Mouse (Mus musculus) limb, embryonic 11.5 days (tissue): ENCODE data around the gene Suox. TPM values are rescaled to one million over a fixed set of nuclear protein-coding genes. Genes with fewer than 3 reads are reported as not detected.

Experiments used
- polyA plus RNA-seq: library from polyadenylated mRNA; unstranded; fragments of >200 nt; fragmentation: Nextera tagmentation; extraction: Ambion mirVana; gene quantifications from 2 replicates; pipeline ENCODE4 v1.2.1, GENCODE M21; 2014

The Suox gene
- polyA plus RNA-seq, 1 experiment from 2014 or later = 12.2 TPM

Other genes starting within 250 kb of the Suox start
- 96.5 and 105 TPM in 2 replicates for gene Smarcc2, start 214.8 kb downstream of the Suox start, polyA plus RNA-seq
- 656 and 696 TPM in 2 replicates for gene Myl6, start 179.9 kb downstream of the Suox start, polyA plus RNA-seq
- gene Myl6b, start 175.4 kb downstream of the Suox start, polyA plus RNA-seq = 3.1 and 4.4 TPM in 2 replicates
- gene Esyt1, start 148.2 kb downstream of the Suox start, polyA plus RNA-seq = 7.6 and 8.9 TPM in 2 replicates
- 15.3 and 19.4 TPM in 2 replicates for gene Zc3h10, start 126.3 kb downstream of the Suox start, polyA plus RNA-seq
- gene Rpl41, start 124.8 kb downstream of the Suox start, polyA plus RNA-seq = 4,010 and 4,046 TPM in 2 replicates
- 274 and 289 TPM in 2 replicates for gene Pa2g4, start 108.1 kb downstream of the Suox start, polyA plus RNA-seq
- 7.6 and 8.1 TPM in 2 replicates for gene Erbb3, start 84.4 kb downstream of the Suox start, polyA plus RNA-seq
- 831 and 876 TPM in 2 replicates for gene Rps26, start 47.3 kb downstream of the Suox start, polyA plus RNA-seq
- gene Ikzf4, start 28.1 kb downstream of the Suox start, polyA plus RNA-seq = 3.2 and 3.4 TPM in 2 replicates
- 62.4 and 62.5 TPM in 2 replicates for gene Rab5b, start 22.2 kb upstream of the Suox start, polyA plus RNA-seq
- 0.34 and 0.87 TPM in 2 replicates for gene Pmel, start 30.1 kb upstream of the Suox start, polyA plus RNA-seq
- gene Cdk2, start 31.0 kb upstream of the Suox start, polyA plus RNA-seq = 151 TPM in 2 replicates
- gene Dgka, start 70.8 kb upstream of the Suox start, polyA plus RNA-seq = 5.4 and 6.5 TPM in 2 replicates
- 49.4 and 52.4 TPM in 2 replicates for gene Pym1, start 73.8 kb upstream of the Suox start, polyA plus RNA-seq
- 0.35 and 0.55 TPM in 2 replicates for gene Mmp19, start 116.8 kb upstream of the Suox start, polyA plus RNA-seq
- 33.3 and 37.8 TPM in 2 replicates for gene Dnajc14, start 130.0 kb upstream of the Suox start, polyA plus RNA-seq
- gene Tmem198b, start 130.3 kb upstream of the Suox start, polyA plus RNA-seq = 18.9 and 22.2 TPM in 2 replicates
- 285 and 295 TPM in 2 replicates for gene Sarnp, start 143.3 kb upstream of the Suox start, polyA plus RNA-seq
- 51.8 and 54.5 TPM in 2 replicates for gene Ormdl2, start 147.6 kb upstream of the Suox start, polyA plus RNA-seq
- gene Gdf11, start 217.6 kb upstream of the Suox start, polyA plus RNA-seq = 17.5 and 18.1 TPM in 2 replicates
- 425 and 427 TPM in 2 replicates for gene Cd63, start 226.9 kb upstream of the Suox start, polyA plus RNA-seq
- gene Rdh5, start 248.8 kb upstream of the Suox start, polyA plus RNA-seq = 7.7 and 7.8 TPM in 2 replicates
- 203 and 211 TPM in 2 replicates for gene Bloc1s1, start 250.0 kb upstream of the Suox start, polyA plus RNA-seq